Mouse (Mus musculus): ENCODE results near the gene Tbc1d5.

- TF ChIP-seq CTCF (IDR thresholded peaks at IDR 0.05; ENCODE audit: low read depth): no peak
- no peak for TF ChIP-seq EP300 (IDR thresholded peaks at IDR 0.05; ENCODE audit: low read depth)
Measured at GRCm38 (mm10) chr17:51003179-51003578, 176.0 kb downstream of the Tbc1d5 start.
